Mouse (Mus musculus) thymus, adult 2 months (tissue): ENCODE data around the gene Asb4.

Experiments
- CTCF ChIP-seq: fragments of 200-500 bp; IDR thresholded peaks from 2 replicates; pipeline ENCODE4 v1.5.1; 2012; ENCODE audit warnings: mild to moderate bottlenecking, control low read depth, low read length, moderate library complexity, borderline replicate concordance; ENCODE audit not compliant: control insufficient read depth, poor library complexity, insufficient read depth; ENCODE audit errors: extremely low read depth
- POLR2A ChIP-seq: fragments of 200-500 bp; IDR thresholded peaks from 2 replicates; pipeline ENCODE4 v1.6.1; 2012; ENCODE audit warnings: mild to moderate bottlenecking, low read length, control low read depth, moderate library complexity; ENCODE audit not compliant: control insufficient read depth, poor library complexity, insufficient read depth; ENCODE audit errors: extremely low read depth

- TF ChIP-seq CTCF = no peak
- TF ChIP-seq POLR2A = no peak
These were observed 65.2 kb downstream of the Asb4 start for GRCm38 (mm10) chr6:5448396-5448795.
